Mouse (Mus musculus) erythroblast, adult 5-6 weeks (primary cell): ENCODE results near the gene Proz. TPM values are rescaled to one million over a fixed set of nuclear protein-coding genes. Genes with fewer than 3 reads are reported as not detected.
"Not testable (repeated sequence)": the region's sequence is repeated elsewhere in the genome, so short reads cannot be mapped to it uniquely, and the experiment has no call there.

Experiments used
- ATAC-seq: replicated peaks from 2 replicates; pipeline ENCODE4 v1.8.0; 2016; ENCODE audit warnings: moderate number of reproducible peaks, mild to moderate bottlenecking, moderate TSS enrichment, inconsistent platforms; ENCODE audit not compliant: poor library complexity, low FRiP score, severe bottlenecking
- total RNA-seq, 2 experiments: library from RNA; stranded (forward) in 1 of 2; stranded (reverse) in 1 of 2; fragments of 150-400 nt in 1 of 2; fragments of 200-764, 138-1000 nt in 1 of 2; gene quantifications; 2 replicates each; pipeline versions ENCODE4 v1.2.3 to v1.2.4; 2015 to 2017; ENCODE audit warnings: low replicate concordance in 2 of 2

The Proz gene
- not detected in 2 replicates for total RNA-seq (2015; ENCODE audit: low replicate concordance)
- not detected in 2 replicates for total RNA-seq (2017; ENCODE audit: low replicate concordance)

DNA sequence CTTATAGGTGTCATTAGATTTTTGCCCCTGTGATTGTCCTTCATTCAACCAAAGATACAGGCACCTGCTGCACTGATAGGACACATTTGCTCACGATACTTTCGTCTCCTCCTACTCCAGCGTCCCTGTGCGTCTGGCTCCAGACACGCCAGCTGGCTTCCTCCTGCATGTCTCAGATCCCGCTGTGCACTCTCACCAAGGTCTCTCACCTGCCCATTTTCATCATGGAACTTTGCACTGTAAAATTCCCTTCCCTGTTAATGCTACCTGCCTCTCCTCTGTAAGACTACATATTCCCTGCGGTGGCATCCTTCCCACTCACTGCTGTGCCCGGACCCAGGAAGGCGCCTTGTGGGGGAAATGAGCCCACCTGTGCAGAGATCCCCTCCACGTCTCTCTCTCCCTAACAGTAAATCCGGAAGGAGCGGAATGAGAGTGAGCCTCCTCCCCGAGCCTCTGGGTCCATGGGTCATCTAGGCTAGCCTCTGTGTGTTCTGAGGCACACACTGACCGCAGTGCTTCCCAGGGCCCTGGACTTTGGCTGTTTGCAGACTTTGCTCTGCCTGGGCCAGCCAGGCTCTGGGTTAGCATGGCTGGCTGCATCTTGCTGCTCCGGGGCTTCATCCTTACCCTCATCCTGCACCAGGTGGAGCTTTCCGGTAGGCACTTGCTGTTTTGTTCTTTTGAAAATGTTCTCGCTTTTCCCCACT is at the start of gene Proz:
Gene Proz (plus strand): TSS at position 474 of the 710 bp plus-strand sequence.
- ATAC-seq = no peak

GRCm38 (mm10) chr8:13019560-13019959 is 41.2 kb upstream of the Proz start:
- ATAC-seq = no peak

- no peak for ATAC-seq
These were observed 38.9 kb upstream of the Proz start for GRCm38 (mm10) chr8:13021830-13022229.

- ATAC-seq = no peak
These were observed 35.1 kb upstream of the Proz start, which contains the start of gene F7 for GRCm38 (mm10) chr8:13025487-13026224. Gene F7 (plus strand): TSS chr8:13026034.

GRCm38 (mm10) chr8:13027615-13028014 is 33.1 kb upstream of the Proz start:
- no peak for ATAC-seq

DNA sequence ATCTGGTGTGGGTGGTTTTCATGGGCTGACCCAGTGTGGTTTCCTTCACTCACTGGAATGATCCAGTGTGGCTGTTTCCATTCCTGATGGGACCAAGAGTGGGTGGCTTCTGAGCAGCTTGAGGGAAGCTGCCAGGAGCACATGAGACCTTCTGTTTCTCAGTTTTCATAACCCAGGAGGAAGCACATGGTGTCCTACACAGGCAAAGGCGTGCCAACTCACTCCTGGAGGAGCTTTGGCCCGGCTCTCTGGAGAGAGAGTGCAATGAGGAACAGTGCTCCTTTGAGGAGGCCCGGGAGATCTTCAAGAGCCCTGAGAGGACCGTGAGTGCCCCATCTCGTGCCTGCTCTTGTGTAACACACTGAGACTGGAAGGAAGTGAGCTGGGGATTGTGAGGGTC is 32.2 kb upstream of the Proz start:
- ATAC-seq = no peak

DNA sequence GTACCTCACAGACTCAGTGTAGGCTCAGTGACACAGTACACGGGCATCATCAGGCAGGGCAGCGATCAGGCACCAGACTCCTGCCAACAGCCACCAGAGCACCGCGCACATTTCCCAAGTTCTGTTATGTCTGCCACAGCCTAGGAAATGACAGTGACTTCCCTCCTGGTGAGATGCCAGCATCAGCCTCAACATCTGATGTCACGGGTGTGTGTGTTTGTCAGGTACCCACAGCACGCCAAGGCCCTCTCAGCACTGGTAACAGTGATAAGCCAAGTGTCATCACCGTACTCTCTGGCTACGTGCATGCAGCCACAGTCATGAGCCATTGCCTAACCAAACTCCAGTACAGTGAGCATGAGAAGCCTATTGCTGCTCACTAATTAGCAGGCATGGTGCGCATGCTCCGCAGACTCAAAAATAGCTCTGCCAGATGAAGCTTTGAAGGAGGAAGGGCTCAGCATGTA is 24.3 kb upstream of the Proz start:
- ATAC-seq = no peak

GRCm38 (mm10) chr8:13037015-13037414 is 23.7 kb upstream of the Proz start, which contains the start of gene F10:
Gene F10 (plus strand): TSS chr8:13037308.
- no peak for ATAC-seq

DNA sequence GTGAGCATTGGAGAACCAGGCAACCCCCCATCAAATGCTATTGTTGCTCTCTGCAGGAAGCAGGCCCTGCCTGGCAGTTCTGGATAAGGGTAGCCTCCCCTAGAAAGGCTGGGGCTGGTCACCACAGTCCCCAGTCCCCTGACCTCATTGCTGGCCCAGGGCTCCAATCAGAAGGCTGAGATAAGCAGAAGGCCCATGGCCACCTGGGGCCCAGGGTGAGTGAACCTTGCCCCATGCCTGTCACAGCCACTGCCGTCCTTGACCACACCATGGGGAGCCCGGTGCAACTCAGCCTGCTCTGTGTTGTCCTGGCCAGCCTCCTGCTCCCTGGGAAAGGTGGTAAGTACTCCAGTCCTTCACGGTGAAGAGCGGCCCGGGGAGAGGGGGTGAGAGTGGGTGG is 23.1 kb upstream of the Proz start:
- no peak for ATAC-seq

- no peak for ATAC-seq
These were observed 21.7 kb upstream of the Proz start for GRCm38 (mm10) chr8:13039054-13039453.

DNA sequence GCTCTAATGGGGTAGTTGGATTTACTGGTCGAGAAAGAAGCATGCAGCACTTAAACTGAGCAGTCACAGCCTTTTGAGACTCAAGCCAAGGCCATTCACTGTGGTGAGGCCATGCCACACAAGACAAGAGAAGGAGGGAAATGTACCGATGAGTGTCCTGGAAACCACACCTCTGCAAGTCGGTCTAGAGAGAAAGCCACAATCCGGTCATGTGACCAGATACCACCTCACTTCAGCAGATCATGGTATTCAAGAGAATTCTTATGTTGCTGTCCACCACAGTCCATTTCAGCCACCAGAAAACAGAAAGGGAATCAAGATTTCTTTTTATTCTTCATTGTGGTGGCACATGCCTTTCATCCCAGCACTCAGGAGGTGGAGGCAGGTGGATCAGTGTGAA is 19.3 kb upstream of the Proz start:
- no peak for ATAC-seq

GRCm38 (mm10) chr8:13047652-13048051 is 13.1 kb upstream of the Proz start:
- no peak for ATAC-seq

DNA sequence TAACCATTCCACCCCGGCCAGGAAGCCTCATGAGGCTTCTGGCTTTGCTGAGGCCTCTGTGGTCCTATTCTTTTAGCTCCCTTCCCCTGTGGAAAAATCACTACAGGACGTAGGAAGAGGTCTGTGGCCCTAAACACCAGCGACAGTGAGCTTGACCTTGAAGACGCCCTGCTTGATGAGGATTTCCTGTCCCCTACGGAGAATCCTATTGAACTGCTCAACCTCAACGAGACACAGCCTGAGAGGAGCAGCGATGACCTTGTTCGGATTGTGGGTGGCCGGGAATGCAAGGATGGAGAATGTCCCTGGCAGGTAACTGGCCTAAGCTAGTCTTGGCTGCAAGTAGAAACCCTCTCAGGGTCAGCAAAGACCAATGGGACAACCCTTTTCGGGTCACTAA is 10.2 kb upstream of the Proz start:
- ATAC-seq = no peak

- no peak for ATAC-seq
These were observed 3.4 kb upstream of the Proz start for GRCm38 (mm10) chr8:13057351-13057750.

- ATAC-seq = no peak
These were observed 2.4 kb downstream of the Proz start for GRCm38 (mm10) chr8:13063112-13063511.

- no peak for ATAC-seq
These were observed 12.5 kb downstream of the Proz start for GRCm38 (mm10) chr8:13073255-13073654.

GRCm38 (mm10) chr8:13075044-13075443 is 14.3 kb downstream of the Proz start:
- ATAC-seq = no peak

DNA sequence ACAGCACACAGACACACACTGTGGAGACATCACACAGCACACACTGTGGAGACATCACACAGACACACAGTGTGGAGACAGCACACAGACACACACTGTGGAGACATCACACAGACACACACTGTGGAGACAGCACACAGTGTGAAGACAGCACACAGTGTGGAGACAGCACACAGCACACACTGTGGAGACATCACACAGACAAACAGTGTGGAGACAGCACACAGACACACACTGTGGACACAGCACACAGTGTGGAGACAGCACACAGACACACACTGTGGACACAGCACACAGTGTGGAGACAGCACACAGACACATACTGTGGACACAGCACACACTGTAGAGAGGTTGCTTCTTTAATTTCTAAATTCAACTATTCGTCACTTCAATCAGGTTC is 14.9 kb downstream of the Proz start:
- ATAC-seq = not testable (repeated sequence)

GRCm38 (mm10) chr8:13077542-13077941 is 16.8 kb downstream of the Proz start:
- ATAC-seq = no peak

- peak; percentile 44 for ATAC-seq
These were observed 44.0 kb downstream of the Proz start for GRCm38 (mm10) chr8:13104691-13105086.
